Mouse (Mus musculus): Measurements from ENCODE around the gene Ugt1a7c. TPM values are rescaled to one million over a fixed set of nuclear protein-coding genes. Genes with fewer than 3 reads are reported as not detected.
"Not testable (repeated sequence)": the region's sequence is repeated elsewhere in the genome, so short reads cannot be mapped to it uniquely, and the experiment has no call there.

The Ugt1a7c gene
- 1 to 10 TPM in 2 of 3 experiments, under 1 TPM in 1; 0.20 to 1.9 (median 1.5) TPM for polyA plus RNA-seq (2017; shearing (Covaris generic))

DNA sequence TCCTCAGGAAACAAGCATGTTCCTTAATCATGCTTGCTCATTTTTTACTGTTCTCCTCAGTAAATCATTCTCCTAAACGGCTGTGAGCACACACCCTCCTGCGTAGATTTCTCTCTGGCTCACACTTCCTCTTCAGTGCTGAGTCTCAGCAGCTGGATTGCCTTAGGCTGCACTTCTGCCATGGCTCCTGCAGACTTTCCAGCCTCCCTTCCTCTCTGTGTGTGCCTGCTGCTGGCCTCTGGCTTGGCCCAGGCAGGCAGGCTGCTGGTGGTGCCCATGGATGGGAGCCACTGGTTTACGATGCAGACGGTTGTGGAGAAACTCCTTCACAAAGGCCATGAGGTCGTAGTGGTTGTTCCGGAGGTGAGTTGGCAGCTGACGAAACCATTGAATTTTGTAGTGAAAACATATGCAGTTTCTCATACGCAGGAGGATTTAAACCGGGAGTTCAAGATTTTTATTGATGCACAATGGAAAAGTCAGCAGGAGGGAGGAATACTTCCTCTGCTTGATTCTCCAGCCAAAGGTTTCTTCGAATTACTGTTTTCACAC lies at the start of gene Ugt1a7c:
TSS of gene Ugt1a7c (plus strand) at position 122 of the 552 bp plus-strand sequence.
- no peak for ATAC-seq

GRCm38 (mm10) chr1:88047408-88047807 lies 47.5 kb upstream of the Ugt1a7c start:
- ATAC-seq, result not testable (repeated sequence)

DNA sequence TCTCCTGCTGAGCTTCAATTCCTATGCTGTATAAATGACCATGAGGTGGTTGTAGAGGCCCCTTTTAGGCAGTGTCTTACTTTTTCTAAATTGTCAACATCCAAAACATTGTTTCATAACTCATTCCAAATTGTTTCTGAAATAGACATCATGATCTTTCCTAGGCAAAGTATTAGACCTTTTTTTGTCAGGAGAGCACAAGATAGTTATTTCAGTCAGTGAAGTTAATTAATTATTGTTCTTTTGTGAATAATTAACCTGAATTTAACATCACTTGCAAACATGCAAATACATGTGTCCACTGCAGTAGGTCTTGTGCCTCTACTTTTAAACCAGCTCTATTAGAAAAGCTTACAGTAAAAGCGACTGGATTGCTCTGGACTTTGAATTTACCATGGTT lies 39.8 kb upstream of the Ugt1a7c start, which contains the start of gene Ugt1a10:
TSS of gene Ugt1a10 (plus strand) at position 301 of the 400 bp plus-strand sequence.
- ATAC-seq, result no peak

- ATAC-seq, result not testable (repeated sequence)
Observed at GRCm38 (mm10) chr1:88066472-88067102, 28.3 kb upstream of the Ugt1a7c start.

DNA sequence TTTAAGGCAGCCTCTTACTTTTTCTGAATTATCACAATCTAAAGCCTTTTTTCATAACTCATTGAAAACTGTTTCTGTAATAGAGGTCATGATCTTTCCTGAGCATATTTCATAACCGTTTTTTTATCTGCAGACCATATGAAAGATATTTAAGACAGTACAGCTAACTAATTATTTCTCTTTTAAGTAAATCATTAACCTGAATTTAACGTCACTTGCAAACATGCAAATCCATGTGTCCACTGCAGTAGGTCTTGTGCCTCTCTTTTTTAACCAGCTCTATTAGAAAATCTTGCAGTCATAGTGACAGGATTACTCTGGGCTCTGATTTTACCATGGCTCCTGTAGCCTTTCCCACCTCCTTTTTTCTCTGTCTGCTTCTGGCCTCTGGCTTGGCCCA lies 24.4 kb upstream of the Ugt1a7c start, which contains the start of gene Ugt1a9:
TSS of gene Ugt1a9 (plus strand) at position 306 of the 400 bp plus-strand sequence.
- no peak for ATAC-seq

- no peak for ATAC-seq
Observed at GRCm38 (mm10) chr1:88070902-88071301, 24.0 kb upstream of the Ugt1a7c start.

DNA sequence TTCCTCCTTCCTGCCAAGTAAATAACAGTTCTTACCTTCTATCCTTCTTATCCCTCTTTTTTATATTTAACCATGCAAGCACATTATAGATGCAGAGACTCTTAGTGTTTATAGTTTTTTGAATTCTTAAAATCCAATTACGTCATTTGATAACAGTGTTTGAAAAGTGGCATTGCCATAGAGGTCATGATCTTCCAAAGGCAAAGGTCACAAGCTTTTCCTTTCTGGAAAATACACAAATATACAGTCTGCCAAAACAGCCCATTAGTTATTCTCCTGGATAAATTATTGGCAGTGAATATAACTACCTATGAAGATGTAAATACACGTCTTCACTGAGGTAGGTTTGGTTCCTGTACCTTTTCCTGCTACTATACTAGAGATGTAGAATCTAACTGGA lies 20.4 kb upstream of the Ugt1a7c start:
- ATAC-seq, result no peak

- ATAC-seq, result no peak
Observed at GRCm38 (mm10) chr1:88077128-88077527, 17.7 kb upstream of the Ugt1a7c start.

DNA sequence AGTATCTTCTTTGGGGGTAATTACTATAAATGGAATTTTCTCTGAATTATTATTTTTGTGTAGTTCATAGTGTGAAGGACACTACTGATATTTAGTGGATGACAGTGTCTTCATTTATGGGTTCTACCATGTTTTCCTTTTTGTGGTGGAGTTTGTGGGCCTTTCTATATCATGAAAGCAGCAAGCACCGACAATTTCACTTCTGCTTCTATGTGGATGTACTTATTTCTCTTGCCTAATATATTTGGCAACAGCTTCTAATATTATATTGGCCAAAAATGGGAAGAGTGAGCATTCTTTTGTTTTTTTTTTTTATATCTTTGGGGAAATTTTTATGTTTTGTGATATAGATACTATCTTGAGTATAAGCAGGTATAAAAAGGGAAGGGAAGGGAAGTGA lies 13.2 kb upstream of the Ugt1a7c start:
- no peak for ATAC-seq

- no peak for ATAC-seq
Observed at GRCm38 (mm10) chr1:88086125-88086524, 8.7 kb upstream of the Ugt1a7c start.

DNA sequence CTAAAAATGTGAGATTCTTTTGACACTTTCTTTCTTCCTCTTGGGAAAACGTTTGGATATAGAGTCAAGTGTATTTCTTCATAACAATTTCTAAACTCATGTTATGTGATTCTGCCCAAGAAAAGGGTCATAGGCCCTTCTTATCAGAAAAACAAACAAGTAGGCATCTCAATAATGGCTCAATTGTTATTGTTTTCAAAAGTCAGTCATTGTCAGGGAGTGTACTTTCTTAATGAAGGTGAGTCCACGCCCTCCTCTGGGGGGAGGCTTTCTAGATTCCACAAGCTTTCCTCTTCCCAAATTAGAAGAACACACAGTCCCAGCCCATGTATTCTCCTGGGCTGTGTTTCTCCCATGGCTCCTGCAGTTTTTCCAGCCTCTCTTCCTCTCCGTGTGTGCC lies 7.3 kb upstream of the Ugt1a7c start, which contains the start of gene Ugt1a8:
TSS of gene Ugt1a8 (plus strand) at position 301 of the 400 bp plus-strand sequence.
- no peak for ATAC-seq

DNA sequence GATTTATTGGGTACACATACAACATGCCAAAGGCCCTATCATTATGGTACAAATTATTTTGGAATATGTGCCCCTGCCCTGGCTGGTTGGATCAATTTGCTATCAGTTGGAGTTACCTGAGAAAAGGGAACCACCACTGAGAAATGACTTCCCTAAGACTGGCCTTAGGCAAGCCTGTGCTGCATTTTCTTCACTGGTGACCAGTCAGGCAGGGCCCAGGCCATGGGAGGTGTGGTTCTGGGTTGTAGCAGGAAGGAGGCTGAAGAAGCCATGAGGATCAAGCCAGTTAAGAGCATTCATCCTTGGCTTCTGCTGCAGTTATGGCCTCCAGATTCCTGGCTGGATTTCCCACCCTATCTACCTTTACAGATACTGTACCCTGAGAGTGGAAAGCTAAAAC lies 2.5 kb upstream of the Ugt1a7c start:
- ATAC-seq, result no peak

- ATAC-seq, result peak; percentile 21
Observed at GRCm38 (mm10) chr1:88094270-88094676, 589 bp upstream of the Ugt1a7c start.

DNA sequence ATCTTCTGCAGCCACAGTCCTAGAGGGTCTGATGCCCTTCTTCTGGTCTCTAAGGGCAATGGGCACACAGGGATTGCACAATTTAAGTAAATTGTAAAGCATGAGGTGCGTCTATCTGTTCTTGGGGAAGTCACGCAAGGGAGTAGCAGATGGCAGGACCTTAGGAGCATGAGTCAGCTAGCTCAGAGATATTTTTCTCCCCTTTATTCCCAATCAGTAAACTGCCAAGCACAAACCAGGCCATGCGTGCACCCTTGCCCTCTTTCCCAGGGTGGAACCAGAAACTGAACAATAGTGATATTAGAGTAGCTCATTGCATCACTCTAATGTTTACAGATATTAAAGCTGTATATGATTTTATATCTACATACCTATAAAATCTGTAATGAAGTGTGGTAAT lies 3.7 kb downstream of the Ugt1a7c start:
- ATAC-seq, result not testable (repeated sequence)

DNA sequence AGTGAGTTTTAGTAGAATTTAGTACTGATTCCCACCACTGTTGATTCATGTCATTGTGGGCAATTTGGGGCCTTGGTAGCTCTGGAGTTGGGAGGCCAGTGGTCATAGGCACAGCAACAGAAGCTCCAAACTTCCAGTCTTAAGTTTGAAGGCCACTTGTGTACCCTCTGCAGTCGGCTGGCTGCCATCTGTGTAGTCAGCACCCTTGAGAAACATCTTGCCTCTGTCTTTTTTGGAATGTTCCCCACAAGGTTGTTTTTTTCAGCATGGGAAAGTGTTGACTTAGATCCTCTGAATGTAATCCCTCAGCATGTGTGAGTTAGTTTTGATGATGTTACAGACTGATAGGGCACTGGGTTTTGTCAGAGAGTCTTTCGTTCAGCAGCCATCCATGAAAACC lies 4.8 kb downstream of the Ugt1a7c start:
- not testable (repeated sequence) for ATAC-seq

DNA sequence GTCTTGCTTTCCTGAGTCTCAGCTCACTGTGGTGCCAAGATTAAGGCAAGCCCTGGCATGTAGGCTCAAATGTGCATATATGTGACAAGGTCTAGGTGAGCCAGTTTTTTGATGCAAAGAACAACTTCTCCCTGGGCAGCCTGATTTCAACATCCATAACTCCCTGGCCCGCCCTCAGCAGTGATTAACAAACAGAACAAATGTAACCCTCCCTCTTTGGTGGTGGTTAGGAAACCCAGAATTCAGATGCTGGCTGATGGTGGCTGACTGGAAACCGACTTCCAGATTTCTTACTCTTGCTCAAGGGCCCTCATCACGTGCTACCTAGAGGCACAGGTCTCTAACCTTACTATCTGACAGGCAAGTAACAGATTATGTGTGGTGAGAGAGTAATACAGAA lies 8.2 kb downstream of the Ugt1a7c start, which contains the start of gene Ugt1a6b:
TSS of gene Ugt1a6b (plus strand) at position 234 of the 400 bp plus-strand sequence.
- ATAC-seq, result not testable (repeated sequence)

DNA sequence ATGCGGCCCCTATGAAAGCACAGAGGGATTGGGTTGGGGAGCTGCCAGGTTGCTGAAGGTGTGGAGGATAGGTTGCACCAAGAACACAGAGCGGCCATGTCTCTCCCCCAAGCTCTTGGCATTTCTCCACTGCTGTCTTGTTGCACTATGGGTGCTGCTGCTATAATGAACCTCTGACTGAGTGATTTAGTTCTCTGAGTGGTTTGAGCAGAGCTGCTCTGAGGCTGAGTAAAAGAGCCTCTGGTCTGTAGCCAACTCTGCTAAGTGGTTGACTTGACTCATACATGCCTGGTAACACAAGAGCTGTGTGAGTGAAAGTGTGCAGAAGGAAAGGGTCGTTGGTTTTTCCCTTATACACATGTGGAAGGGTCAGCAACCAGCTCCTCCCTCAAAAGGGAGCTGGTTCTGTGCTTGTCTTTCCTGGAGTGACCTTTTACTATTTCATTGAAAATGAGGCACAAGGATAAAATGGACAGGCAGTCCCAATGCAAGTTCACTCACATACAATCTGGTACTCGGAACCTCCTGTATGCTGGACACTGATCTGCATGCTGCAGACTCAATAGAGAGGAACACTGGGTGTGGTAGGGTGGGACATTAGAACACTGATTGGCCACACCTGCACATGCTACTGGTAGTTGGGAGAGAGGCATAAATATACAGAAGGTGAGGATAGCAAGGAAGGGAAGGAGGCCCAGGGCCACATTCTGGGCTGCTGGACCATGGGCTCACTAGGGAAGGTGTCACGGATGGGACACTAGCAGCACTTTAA lies 9.0 kb downstream of the Ugt1a7c start:
- ATAC-seq, result not testable (repeated sequence)

DNA sequence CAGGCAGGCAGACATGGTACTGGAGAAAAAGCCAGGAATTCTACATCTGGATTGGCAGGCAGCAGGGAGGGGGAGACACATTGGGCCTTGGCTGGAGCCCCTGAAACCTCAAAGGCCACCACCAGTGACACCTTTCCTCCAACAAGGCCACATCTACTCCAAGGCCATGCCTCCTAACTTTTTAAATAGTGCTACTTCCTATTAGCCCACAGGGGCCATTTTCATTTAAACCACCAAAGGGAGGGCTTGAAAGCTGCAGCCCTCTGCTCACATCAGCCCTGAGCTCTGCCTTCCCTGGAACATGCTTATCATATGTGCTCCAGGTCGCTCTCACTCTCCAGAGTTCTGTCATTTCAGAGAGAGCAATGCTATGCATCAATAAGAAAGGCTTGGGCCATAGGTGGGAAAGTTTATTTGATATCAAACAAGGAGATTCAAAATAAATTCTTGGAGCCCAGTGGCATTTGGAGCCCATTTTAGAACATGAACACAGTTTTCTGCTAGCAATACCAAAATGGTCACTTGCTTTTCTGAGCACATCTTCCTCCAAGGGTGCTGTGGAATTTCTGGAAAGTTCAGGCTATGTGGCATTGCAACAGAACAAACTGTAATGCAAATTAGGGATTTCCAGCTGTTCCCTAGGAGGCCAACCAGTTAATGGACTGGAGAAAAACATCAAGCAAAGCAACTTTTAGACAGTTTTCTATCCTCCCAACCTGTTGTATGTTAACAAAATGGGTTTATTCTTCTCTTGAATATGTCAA lies 10.0 kb downstream of the Ugt1a7c start:
- ATAC-seq, result no peak

- no peak for ATAC-seq
Observed at GRCm38 (mm10) chr1:88105656-88106055, 10.8 kb downstream of the Ugt1a7c start.

GRCm38 (mm10) chr1:88109027-88109557 lies 14.2 kb downstream of the Ugt1a7c start:
- ATAC-seq, result not testable (repeated sequence)

- ATAC-seq, result not testable (repeated sequence)
Observed at GRCm38 (mm10) chr1:88109604-88110003, 14.7 kb downstream of the Ugt1a7c start.

- not testable (repeated sequence) for ATAC-seq
Observed at GRCm38 (mm10) chr1:88112769-88113168, 17.9 kb downstream of the Ugt1a7c start.

All from inflammation-experienced regulatory T-cells, adult 6 months (primary cell).